Mouse (Mus musculus) 3T3-L1 (cell line): ENCODE results near the gene Prl3d3.
"Not testable (repeated sequence)": the region's sequence is repeated elsewhere in the genome, so short reads cannot be mapped to it uniquely, and the experiment has no call there.

Experiments
- DNase-seq: peaks from one replicate; pipeline ENCODE4 v3.0.0-alpha.2; 2015; ENCODE audit warnings: low read depth, low spot score

Gene Prl3d3

DNA sequence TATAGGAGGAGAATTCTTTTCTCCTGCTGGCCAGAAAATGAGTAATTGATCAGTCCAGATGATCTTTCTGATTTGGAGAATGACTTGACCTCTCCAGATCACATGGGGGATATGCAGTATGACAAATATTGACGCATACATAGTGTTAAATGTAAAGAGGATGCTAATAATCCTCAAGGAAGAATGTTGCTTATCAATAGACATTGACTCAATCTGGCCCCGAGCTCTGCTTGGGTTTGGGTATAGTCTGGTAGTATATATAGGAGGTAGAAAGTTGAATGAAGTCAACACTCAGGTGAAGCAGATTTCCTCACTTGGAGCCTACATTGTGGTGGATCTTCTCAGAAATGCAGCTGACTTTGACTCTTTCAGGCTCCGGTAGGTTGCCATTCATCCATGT lies at the start of gene Prl3d3:
Gene Prl3d3, plus strand, starts transcription at position 301 of the 400 bp plus-strand sequence.
- not testable (repeated sequence) for DNase-seq

- DNase-seq, result not testable (repeated sequence)
These were observed 35.2 kb upstream of the Prl3d3 start, which contains the start of gene Prl3d2 for GRCm38 (mm10) chr13:27121398-27121797. Gene Prl3d2, plus strand, starts transcription at chr13:27121698.

DNA sequence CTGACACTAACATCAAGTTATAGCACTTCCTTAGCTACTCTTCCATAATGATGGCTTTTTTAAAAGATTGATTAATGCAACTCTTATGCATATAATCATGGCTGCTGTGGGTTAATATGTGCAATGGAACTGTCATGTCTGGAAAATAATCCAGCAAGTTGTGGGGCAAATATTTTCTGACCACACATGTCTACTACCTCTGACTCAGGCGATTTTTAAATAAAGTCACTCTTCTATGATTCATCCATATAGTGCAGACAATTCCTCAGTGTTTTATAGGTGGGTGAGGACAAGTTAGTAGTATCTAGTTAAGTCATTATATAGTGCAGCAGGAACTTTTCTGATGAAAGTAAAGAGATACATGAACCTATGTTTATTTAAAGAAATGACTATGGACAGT lies 8.3 kb upstream of the Prl3d3 start:
- peak; percentile 75 for DNase-seq

DNA sequence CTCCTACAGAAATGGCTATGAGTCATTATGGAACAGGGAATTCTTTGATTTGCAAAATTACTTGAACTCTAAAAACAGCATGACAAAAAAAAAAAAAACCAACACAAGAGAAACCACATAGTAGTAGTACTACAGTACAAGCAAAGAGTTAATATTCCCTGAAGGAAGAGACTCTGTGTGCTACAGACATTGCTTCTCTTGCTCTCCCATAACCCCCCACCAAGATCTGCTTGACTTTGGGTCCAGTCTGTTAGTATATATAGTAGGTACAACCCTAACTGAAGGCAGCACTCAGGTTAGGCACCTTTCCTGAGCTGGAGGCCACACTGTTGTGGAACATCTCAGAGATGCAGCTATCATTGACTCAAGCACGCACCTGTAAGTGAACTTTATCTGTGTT lies 39.8 kb downstream of the Prl3d3 start, which contains the start of gene Prl3c1:
Gene Prl3c1, plus strand, starts transcription at position 301 of the 400 bp plus-strand sequence.
- DNase-seq, result no peak
